Mouse (Mus musculus): ENCODE results near the gene Tnpo3. TPM values are rescaled to one million over a fixed set of nuclear protein-coding genes. Genes with fewer than 3 reads are reported as not detected.
"Not testable (repeated sequence)": the region's sequence is repeated elsewhere in the genome, so short reads cannot be mapped to it uniquely, and the experiment has no call there.

Tnpo3 gene
- polyA plus RNA-seq, 1 experiment from 2014 or later = 116 TPM

GRCm38 (mm10) chr6:29622273-29622672, 12.6 kb upstream of the Tnpo3 start:
- Histone ChIP-seq H3K4me2 (ENCODE audit: low read length) (no peak overlapping the region), H3K27ac (ENCODE audit: low read length) (no peak overlapping the region), H3K4me3 (replicated peaks; ENCODE audit: low read length) (no peak overlapping the region), H3K9me3 (ENCODE audit: control insufficient read depth, low read length) (no peaks in the 10 kb centered on the region), H3K36me3 (ENCODE audit: control insufficient read depth, insufficient read depth) (no peaks in the 10 kb centered on the region), H3K4me1 (replicated peaks; ENCODE audit: control insufficient read depth, insufficient read depth, low read length) (no peaks in the 10 kb centered on the region), H3K9ac (replicated peaks; ENCODE audit: low read depth, low read length) (no peak overlapping the region), H3K27me3 (replicated peaks; ENCODE audit: control insufficient read depth, insufficient read depth, low read length) (no peaks in the 10 kb centered on the region)
- ATAC-seq = no peak
- 55% methylated on average over 6 of the region's 6 CpGs for WGBS

GRCm38 (mm10) chr6:29620840-29621543, 11.3 kb upstream of the Tnpo3 start:
- Histone ChIP-seq H3K27me3 (replicated peaks; ENCODE audit: control insufficient read depth, insufficient read depth, low read length) (no peaks in the 10 kb centered on the region), H3K9ac (replicated peaks; ENCODE audit: low read depth, low read length) (no peak overlapping the region), H3K4me1 (replicated peaks; ENCODE audit: control insufficient read depth, insufficient read depth, low read length) (no peaks in the 10 kb centered on the region), H3K27ac (ENCODE audit: low read length) (no peak overlapping the region), H3K4me3 (replicated peaks; ENCODE audit: low read length) (no peak overlapping the region), H3K9me3 (ENCODE audit: control insufficient read depth, low read length) (no peaks in the 10 kb centered on the region), H3K4me2 (ENCODE audit: low read length) (no peak overlapping the region), H3K36me3 (ENCODE audit: control insufficient read depth, insufficient read depth) (no peaks in the 10 kb centered on the region)
- no peak for ATAC-seq
- 59% methylated on average over 17 of the region's 17 CpGs for WGBS

DNA sequence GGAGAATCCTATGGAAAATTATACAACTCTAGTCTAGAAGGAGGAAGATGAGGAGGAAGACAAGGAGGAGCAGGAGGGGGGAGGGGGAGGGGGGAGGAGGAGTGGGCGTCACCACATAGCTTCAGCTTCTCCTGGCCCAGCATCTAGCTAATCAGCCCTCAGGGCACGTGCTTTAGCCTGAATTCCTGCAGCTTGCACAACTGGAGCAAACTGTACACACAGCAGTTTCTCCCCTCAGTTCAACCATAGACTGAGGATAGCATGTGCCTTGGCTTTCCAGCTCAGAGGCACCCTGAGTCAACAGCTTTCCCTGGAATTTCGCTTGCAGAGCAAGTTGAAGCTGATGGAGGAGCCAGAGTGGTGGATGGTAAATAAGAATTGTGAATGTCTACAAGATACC, 10.5 kb upstream of the Tnpo3 start:
- no peak overlapping the region for H3K4me2 ChIP-seq (ENCODE audit: low read length)
- H3K9me3 ChIP-seq (ENCODE audit: control insufficient read depth, low read length) = no peaks in the 10 kb centered on the region
- no peaks in the 10 kb centered on the region for H3K4me1 ChIP-seq (replicated peaks; ENCODE audit: control insufficient read depth, insufficient read depth, low read length)
- no peak overlapping the region for H3K9ac ChIP-seq (replicated peaks; ENCODE audit: low read depth, low read length)
- H3K4me3 ChIP-seq (replicated peaks; ENCODE audit: low read length) = no peak overlapping the region
- H3K36me3 ChIP-seq (ENCODE audit: control insufficient read depth, insufficient read depth) = no peaks in the 10 kb centered on the region
- no peak for ATAC-seq
- H3K27me3 ChIP-seq (replicated peaks; ENCODE audit: control insufficient read depth, insufficient read depth, low read length) = 0 out of 2 replicates have a peak, but pooled peaks cover 3% of the 10 kb centered on the region
- no peak overlapping the region for H3K27ac ChIP-seq (ENCODE audit: low read length)
- 37% methylated on average over 3 of the region's 3 CpGs for WGBS

DNA sequence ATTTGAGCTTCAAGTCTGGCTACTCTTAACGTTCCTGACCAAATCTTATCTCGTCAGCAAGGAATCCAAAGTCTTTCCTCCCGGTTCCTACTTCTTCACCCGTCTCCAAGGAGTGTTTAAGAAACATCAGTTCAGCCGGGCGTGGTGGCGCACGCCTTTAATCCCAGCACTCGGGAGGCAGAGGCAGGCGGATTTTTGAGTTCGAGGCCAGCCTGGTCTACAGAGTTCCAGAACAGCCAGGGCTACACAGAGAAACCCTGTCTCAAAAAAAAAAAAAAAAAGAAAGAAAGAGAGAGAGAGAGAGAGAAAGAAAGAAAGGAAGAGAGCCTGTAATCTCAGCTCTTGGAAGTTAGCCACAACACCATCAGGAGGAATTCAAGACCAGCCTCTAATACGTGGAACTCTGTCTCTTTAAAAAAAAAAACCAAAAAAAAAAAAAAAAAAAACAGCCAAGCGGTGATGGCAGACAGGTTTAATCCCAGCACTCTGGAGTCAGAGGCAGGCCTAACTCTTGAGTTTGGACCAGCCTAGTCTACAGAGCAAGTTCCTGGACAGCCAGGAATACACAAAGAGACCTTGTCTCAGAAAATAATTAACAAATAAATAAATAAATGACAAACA, 443 bp upstream of the Tnpo3 start:
- H3K27me3 ChIP-seq (replicated peaks; ENCODE audit: control insufficient read depth, insufficient read depth, low read length); ATAC-seq; H3K9me3 ChIP-seq (ENCODE audit: control insufficient read depth, low read length); H3K36me3 ChIP-seq (ENCODE audit: control insufficient read depth, insufficient read depth): not testable (repeated sequence)
- Histone ChIP-seq H3K9ac (replicated peaks; ENCODE audit: low read depth, low read length) (peak overlapping the region; percentile 80), H3K4me2 (ENCODE audit: low read length) (peak overlapping the region; percentile 93), H3K4me1 (replicated peaks; ENCODE audit: control insufficient read depth, insufficient read depth, low read length) (peaks cover 16% of the 10 kb centered on the region), H3K27ac (ENCODE audit: low read length) (peak overlapping the region; percentile 93), H3K4me3 (replicated peaks; ENCODE audit: low read length) (peak overlapping the region; percentile 91)
- 27% methylated on average over 13 of the region's 13 CpGs for WGBS

- ATAC-seq = no peak
- Histone ChIP-seq H3K27ac (ENCODE audit: low read length) (no peak overlapping the region), H3K9me3 (ENCODE audit: control insufficient read depth, low read length) (no peaks in the 10 kb centered on the region), H3K27me3 (replicated peaks; ENCODE audit: control insufficient read depth, insufficient read depth, low read length) (no peaks in the 10 kb centered on the region), H3K36me3 (ENCODE audit: control insufficient read depth, insufficient read depth) (no peaks in the 10 kb centered on the region), H3K9ac (replicated peaks; ENCODE audit: low read depth, low read length) (no peak overlapping the region), H3K4me1 (replicated peaks; ENCODE audit: control insufficient read depth, insufficient read depth, low read length) (no peaks in the 10 kb centered on the region), H3K4me3 (replicated peaks; ENCODE audit: low read length) (no peak overlapping the region), H3K4me2 (ENCODE audit: low read length) (no peak overlapping the region)
Observed at GRCm38 (mm10) chr6:29600188-29600587, 9.5 kb downstream of the Tnpo3 start.

DNA sequence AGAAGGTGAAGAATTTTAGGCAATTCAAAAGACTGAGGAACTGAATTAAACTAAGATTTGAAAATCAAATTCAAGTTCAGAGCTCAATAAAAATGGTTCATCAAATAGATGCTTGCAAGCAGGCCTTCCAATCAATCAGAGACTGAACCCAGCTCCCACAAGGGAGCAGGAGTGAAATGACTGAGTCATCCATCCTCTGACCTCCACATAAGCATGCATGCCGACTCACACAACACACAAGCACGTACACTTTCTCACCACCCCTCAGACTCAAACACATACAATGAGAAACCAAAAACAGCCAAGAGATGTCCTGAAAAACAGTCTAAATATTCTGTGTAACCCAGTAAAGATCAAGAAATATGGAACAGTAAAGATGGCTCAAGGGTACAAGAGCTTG, 14.0 kb downstream of the Tnpo3 start:
- H3K27me3 ChIP-seq (replicated peaks; ENCODE audit: control insufficient read depth, insufficient read depth, low read length) = no peaks in the 10 kb centered on the region
- H3K9ac ChIP-seq (replicated peaks; ENCODE audit: low read depth, low read length) = no peak overlapping the region
- 84% methylated on average over 2 of the region's 2 CpGs for WGBS
- no peak overlapping the region for H3K27ac ChIP-seq (ENCODE audit: low read length)
- no peak for ATAC-seq
- no peaks in the 10 kb centered on the region for H3K4me1 ChIP-seq (replicated peaks; ENCODE audit: control insufficient read depth, insufficient read depth, low read length)
- H3K36me3 ChIP-seq (ENCODE audit: control insufficient read depth, insufficient read depth) = no peaks in the 10 kb centered on the region
- no peaks in the 10 kb centered on the region for H3K9me3 ChIP-seq (ENCODE audit: control insufficient read depth, low read length)
- H3K4me3 ChIP-seq (replicated peaks; ENCODE audit: low read length) = no peak overlapping the region
- H3K4me2 ChIP-seq (ENCODE audit: low read length) = no peak overlapping the region

- no peaks in the 10 kb centered on the region for H3K27me3 ChIP-seq (replicated peaks; ENCODE audit: control insufficient read depth, insufficient read depth, low read length)
- H3K9ac ChIP-seq (replicated peaks; ENCODE audit: low read depth, low read length) = no peak overlapping the region
- H3K36me3 ChIP-seq (ENCODE audit: control insufficient read depth, insufficient read depth) = peaks cover 17% of the 10 kb centered on the region
- H3K4me3 ChIP-seq (replicated peaks; ENCODE audit: low read length) = no peak overlapping the region
- peaks cover 4% of the 10 kb centered on the region; the same call in 1 of the 2 replicates for H3K9me3 ChIP-seq (ENCODE audit: control insufficient read depth, low read length)
- no peaks in the 10 kb centered on the region for H3K4me1 ChIP-seq (replicated peaks; ENCODE audit: control insufficient read depth, insufficient read depth, low read length)
- no peak overlapping the region for H3K27ac ChIP-seq (ENCODE audit: low read length)
- no peak overlapping the region for H3K4me2 ChIP-seq (ENCODE audit: low read length)
- ATAC-seq = no peak
- 99% methylated on average over 3 of the region's 3 CpGs for WGBS
Observed at GRCm38 (mm10) chr6:29581202-29581601, 28.5 kb downstream of the Tnpo3 start.

GRCm38 (mm10) chr6:29580770-29581169, 28.9 kb downstream of the Tnpo3 start:
- Histone ChIP-seq H3K4me2 (ENCODE audit: low read length) (no peak overlapping the region), H3K36me3 (ENCODE audit: control insufficient read depth, insufficient read depth) (peaks cover 17% of the 10 kb centered on the region), H3K4me3 (replicated peaks; ENCODE audit: low read length) (no peak overlapping the region), H3K4me1 (replicated peaks; ENCODE audit: control insufficient read depth, insufficient read depth, low read length) (no peaks in the 10 kb centered on the region), H3K27me3 (replicated peaks; ENCODE audit: control insufficient read depth, insufficient read depth, low read length) (no peaks in the 10 kb centered on the region), H3K9me3 (ENCODE audit: control insufficient read depth, low read length) (peaks cover 4% of the 10 kb centered on the region; the same call in 1 of the 2 replicates), H3K9ac (replicated peaks; ENCODE audit: low read depth, low read length) (no peak overlapping the region), H3K27ac (ENCODE audit: low read length) (no peak overlapping the region)
- ATAC-seq = no peak
- WGBS = 92% methylated on average over 1 of the region's 1 CpGs

GRCm38 (mm10) chr6:29576388-29576787, 33.3 kb downstream of the Tnpo3 start:
- not testable (repeated sequence) for H3K27me3 ChIP-seq (replicated peaks; ENCODE audit: control insufficient read depth, insufficient read depth, low read length); H3K4me1 ChIP-seq (replicated peaks; ENCODE audit: control insufficient read depth, insufficient read depth, low read length); H3K9me3 ChIP-seq (ENCODE audit: control insufficient read depth, low read length); H3K4me3 ChIP-seq (replicated peaks; ENCODE audit: low read length); ATAC-seq; H3K4me2 ChIP-seq (ENCODE audit: low read length); H3K27ac ChIP-seq (ENCODE audit: low read length); H3K9ac ChIP-seq (replicated peaks; ENCODE audit: low read depth, low read length)
- peaks cover 27% of the 10 kb centered on the region for H3K36me3 ChIP-seq (ENCODE audit: control insufficient read depth, insufficient read depth)
- WGBS = 93% methylated on average over 3 of the region's 3 CpGs

Measured in forebrain, embryonic 16.5 days (tissue).